Mouse (Mus musculus) left cerebral cortex, adult 2 months (tissue): ENCODE measurements at regions not wholly inside any gene's neighbourhood (a gene's known extent, or its start where the extent isn't known, plus 50 kb on each side); places are given as distances from the start of the nearest gene placed in this dataset.

Source experiments
- DNase-seq, 2 experiments: peaks; one replicate each; pipeline ENCODE4 v3.0.0; 2021 to 2022; ENCODE audit warnings: low spot score in 2 of 2, mixed read lengths in 1 of 2; ENCODE audit errors: extremely low spot score in 1 of 2
- H3K27ac ChIP-seq: fragments of 200-600 bp; 2 replicates; pipeline ENCODE4 v1.8.1; 2022
- H3K4me3 ChIP-seq: fragments of 200-600 bp; 2 replicates; pipeline ENCODE4 v1.8.1; 2022
- CTCF ChIP-seq: fragments of 200-600 bp; IDR thresholded peaks from 2 replicates; pipeline ENCODE4 v1.8.1; 2022; ENCODE audit warnings: antibody characterized with exemption, mild to moderate bottlenecking, moderate library complexity
- intact Hi-C: fragments of 180-260 bp; cut with DNase I; formaldehyde crosslinking; loops from one replicate; pipeline ENCODE4 v1.15.1; 2025

DNA sequence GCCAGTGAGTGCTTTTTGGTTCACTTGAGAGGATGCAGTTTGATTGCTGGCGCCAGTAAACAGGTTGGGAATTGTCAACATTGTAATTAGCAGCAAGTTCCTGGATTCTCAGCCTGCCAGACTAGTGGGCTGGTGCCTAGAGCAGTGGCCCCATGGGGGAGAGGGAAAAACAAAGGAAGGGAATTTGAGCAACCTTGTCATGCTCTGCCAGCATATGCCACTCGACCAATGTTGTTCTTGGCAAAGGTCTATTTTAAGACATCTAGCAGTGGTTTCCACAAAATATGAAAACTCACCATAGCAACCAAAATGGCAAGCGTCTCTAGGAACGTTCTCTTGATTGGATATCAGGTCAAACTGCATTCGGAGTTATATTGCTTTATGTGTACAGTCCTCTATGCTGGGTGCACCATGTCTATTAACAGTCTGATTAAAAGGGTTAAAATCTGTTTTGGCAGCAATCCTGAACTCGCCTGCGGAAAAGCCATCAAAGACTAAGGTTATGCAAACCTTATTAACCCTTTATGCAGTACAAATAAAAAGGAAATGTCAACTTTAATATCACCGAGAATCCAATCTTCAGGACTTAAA, 118.1 kb upstream of the Dpyd start:
- DNase-seq = no peak

DNA sequence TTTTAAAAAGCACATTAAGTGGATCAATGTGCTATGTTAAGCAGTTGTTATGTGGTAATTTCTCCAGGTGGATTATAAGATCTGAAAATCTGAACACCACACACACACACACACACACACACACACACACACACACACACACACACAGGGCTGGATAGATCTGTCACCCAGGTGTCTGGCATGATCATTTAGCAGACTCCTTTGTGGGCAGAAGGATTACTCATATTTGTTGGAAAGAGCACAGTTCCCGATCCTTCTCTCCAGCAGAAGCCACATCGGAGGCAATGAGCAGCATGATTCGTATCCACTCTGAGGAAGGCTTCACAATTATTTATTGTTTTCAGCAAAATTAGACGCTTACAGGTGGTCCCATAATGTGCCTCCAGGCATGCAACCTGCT, 116.6 kb upstream of the Dpyd start:
- H3K4me3 ChIP-seq = no peak overlapping the region
- intact Hi-C loops = no loop called here
- DNase-seq = no peak
- H3K27ac ChIP-seq = no peak overlapping the region
- TF ChIP-seq CTCF = no peak

More for the DNA sequence above, 118.1 kb upstream of the Dpyd start:
- Histone ChIP-seq H3K4me3 (no peak overlapping the region), H3K27ac (no peak overlapping the region)
- intact Hi-C loops = loop anchor here (5.0 kb wide), 1 partner anchor 618 kb away; no protein-coding TSS in a partner anchor
- TF ChIP-seq CTCF = no peak

DNA sequence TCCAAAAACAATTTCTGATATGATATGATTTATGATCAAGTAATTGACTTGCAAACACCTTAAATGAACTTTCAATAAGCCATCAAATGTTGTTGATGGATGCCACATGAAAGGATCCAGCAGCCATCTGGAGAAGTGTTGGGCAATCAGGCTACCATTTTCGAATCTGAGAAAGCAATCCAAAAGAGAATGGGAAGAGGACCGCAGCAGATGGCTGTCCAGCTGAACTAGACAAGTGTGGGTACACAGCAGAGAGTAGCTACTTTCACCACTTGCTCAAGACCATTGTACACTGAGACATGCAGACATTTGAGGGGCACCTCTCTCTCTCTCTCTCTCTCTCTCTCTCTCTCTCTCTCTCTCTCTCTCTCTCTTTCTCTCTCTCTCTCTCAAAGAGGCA, 102.3 kb upstream of the Dpyd start:
- intact Hi-C loops = loop anchor here (5.0 kb wide), 1 partner anchor 43 kb away; no protein-coding TSS in a partner anchor
- no peak overlapping the region for H3K4me3 ChIP-seq
- 0 out of 2 replicates have a peak overlapping the region, but pooled peaks have one; percentile 32 for H3K27ac ChIP-seq
- TF ChIP-seq CTCF = no peak
- DNase-seq = no peak

DNA sequence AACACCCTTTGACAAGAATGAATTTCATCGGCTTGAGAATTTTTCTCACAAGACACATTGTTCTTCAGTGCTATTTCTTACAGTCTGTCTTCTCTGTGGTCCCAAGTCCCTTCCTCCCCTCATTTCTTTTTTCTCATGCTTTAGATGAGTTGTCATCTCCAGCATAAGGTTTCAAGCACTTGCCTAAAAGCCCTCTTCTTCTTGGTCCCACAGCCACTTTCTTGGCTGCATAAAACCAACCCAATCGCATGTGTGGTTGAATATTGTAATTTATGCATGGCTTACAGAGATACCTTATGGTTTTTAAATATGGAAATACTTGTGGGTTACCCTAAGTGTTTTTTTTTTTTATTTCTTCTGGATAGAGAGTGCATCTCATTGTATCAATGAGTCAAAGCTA, 96.3 kb upstream of the Dpyd start:
- intact Hi-C loops = no loop called here
- Histone ChIP-seq H3K4me3 (no peak overlapping the region), H3K27ac (no peak overlapping the region)
- TF ChIP-seq CTCF = no peak
- DNase-seq = no peak

DNA sequence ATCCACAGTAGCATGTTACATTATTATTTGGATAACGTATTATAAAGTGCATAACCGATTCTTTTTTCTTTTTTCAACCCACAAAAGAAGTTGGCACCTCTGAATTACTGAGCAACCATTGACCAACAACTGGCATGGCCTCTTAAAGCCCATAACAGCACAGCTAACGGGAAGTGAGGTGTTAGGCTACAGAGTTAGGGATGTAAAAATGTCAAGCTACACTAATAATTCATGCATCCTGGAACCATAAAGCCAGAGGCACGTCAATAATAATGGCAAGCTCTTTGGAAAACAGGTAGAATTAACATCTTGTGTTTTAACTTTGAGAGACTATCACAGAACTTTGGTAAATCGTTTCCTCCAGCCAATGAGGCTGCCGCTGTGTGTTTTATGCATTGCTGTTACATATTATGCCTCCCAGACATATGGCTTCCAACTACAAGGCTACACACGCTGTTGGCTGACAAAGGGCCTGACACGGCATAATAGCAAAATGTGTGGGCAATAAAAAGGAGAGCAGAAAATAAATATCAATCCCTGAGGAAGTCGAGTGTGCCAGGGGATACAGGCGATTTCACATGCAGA, 89.6 kb upstream of the Dpyd start:
- Histone ChIP-seq H3K27ac (no peak overlapping the region), H3K4me3 (no peak overlapping the region)
- no peak for DNase-seq
- intact Hi-C loops = no loop called here
- TF ChIP-seq CTCF = no peak

DNA sequence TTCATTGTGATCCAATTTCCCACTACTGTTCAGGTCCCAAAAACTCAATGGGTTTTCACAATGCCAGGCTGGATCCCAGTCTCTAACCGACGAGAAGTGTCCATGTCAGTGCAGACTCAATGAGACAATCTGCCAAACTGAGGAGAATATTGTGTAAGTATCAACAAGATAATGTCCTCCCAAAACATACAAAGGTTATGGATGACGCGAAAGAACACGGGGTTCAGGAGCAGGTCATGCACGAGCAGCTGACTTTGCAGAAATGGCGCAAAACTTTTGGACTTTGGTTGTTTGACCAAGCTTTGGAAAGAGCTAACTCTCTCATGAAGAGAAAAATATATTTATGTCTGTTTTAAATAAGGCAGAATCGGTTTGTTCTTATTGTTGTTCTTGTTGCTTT, 83.9 kb upstream of the Dpyd start:
- no peak overlapping the region for H3K4me3 ChIP-seq
- DNase-seq = no peak
- intact Hi-C loops = no loop called here
- no peak for TF ChIP-seq CTCF
- H3K27ac ChIP-seq = no peak overlapping the region

DNA sequence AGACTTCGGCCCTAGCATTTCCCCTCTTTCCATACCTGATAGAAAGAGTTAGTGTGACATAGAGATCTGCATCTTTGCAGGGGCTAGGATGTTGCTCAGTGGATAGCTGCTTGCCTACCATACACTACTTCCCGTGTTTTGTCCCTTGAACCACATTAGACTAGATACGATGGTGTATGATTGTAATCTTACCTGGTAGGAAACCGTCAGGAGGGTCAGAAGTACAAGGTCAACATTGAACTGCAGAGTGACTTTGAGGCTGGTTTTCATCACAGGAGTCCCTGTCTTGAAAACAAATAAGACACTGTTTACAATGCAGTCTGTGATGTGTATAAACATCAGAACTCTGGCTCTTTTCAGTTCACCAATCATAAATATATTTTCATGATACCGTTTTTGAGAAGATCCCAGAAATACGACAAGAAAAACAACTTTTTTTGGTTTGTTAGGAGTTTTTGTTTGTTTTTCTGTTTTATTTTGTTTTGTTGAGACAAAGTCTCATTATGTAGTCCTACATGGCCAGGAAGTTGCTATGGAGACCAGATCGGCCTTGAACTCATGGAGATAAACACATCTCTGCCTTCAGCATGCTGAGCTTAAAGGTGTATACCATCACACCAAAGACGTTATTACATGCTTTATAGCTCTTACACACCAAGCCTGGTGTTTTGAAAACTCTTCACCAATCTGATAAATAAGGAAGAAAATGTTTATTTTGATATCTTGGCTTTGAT, 81.2 kb upstream of the Dpyd start:
- no peak for TF ChIP-seq CTCF
- intact Hi-C loops = no loop called here
- Histone ChIP-seq H3K4me3 (no peak overlapping the region), H3K27ac (no peak overlapping the region)
- no peak for DNase-seq

DNA sequence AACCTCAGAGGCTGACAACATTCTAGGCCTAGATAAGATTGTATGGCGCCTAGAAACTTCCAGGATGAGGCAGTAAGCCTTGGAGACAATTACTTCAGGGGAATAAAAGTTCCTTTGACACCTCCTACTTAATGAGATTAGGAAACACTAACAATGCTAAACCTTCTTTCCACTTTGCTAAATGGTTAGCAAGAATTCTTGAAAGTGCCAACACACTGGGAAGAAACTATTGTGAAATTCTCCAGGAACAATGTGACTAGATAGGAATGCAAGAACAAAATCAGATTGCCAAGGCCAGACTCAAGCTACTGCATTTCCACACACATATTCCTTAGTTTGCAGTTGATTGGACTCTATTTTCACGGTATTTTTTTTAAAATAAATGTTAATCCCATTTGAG, 76.0 kb upstream of the Dpyd start:
- intact Hi-C loops = no loop called here
- no peak for DNase-seq
- no peak overlapping the region for H3K4me3 ChIP-seq
- H3K27ac ChIP-seq = no peak overlapping the region
- no peak for TF ChIP-seq CTCF

DNA sequence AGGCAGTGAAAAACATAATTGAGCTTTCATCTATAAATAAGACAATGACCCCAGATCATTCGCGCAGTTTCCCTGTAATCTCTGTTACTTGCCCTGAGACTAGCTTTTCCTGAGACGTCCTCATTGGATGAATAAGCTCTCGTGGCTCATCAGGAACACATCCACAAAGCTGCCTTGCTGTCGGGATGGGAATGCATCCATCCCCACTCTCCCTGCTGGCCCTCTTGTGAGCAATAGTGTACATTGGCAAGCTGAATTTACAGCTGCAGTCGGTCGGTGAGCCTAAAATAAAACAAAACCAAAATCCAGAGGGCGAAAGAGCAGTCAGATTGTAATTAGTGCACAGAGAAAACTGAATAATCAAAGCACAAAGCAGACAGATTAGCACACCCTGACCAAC, 74.5 kb upstream of the Dpyd start:
- Histone ChIP-seq H3K4me3 (no peak overlapping the region), H3K27ac (no peak overlapping the region)
- TF ChIP-seq CTCF = no peak
- DNase-seq = no peak
- intact Hi-C loops = no loop called here

DNA sequence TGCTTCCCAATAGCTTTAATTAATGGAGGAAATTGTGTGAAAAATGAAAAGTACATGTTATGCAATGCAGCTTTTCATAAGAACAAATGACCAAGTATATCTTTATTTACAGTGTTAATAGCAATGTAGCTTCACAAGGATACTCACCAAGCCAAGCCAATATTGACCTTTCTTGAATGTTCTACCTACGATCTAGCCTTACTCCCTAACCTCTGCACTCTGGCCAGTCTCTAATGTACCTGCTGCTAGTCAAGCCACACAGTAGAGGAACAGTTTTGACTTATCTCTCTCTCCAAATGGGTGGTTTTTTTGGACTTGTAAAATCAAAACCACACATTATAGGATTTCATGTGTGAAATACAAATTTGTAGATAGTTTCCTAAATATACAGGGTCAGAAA, 70.8 kb upstream of the Dpyd start:
- no peak for TF ChIP-seq CTCF
- DNase-seq = no peak
- Histone ChIP-seq H3K4me3 (no peak overlapping the region), H3K27ac (no peak overlapping the region)
- intact Hi-C loops = no loop called here

DNA sequence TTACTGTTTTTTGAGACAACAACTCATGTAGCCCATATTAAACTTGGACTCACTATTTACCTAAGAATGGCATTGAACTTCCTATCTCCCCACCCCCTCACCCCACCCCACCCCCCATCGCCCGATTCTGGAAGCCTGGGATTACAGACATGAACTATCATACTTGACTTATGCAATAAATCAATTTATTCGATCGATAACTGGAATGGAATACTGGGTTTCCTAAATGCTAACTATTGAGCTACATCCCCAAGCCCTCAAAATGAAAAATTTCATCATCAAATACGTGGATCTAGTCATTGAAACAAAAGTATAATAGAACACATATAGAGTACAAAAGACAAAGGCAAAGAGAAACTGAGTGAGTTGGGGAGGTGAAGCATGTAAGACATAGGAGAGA, 70.1 kb upstream of the Dpyd start:
- no peak overlapping the region for H3K27ac ChIP-seq
- no peak for DNase-seq
- intact Hi-C loops = no loop called here
- H3K4me3 ChIP-seq = no peak overlapping the region
- TF ChIP-seq CTCF = no peak

DNA sequence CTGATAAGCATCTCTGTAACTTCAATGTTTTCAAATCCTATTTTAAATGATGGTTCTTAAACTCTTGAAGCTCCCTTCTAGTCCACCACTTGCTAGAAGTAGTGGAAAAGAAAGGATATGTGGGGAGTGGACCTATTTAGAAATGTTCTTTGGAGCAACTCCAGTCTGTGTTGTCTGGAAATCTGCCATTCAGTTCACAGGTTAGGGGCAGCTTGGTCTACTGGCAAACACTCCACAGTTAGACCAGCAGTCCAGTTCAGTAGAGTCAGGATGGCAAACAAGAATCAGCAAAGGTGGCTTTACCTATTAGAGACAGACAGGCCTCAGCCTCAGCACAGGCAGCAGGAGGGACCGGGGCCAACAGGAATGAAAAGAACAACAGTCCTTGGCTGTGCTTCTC, 67.3 kb upstream of the Dpyd start:
- Histone ChIP-seq H3K4me3 (no peak overlapping the region), H3K27ac (no peak overlapping the region)
- intact Hi-C loops = no loop called here
- TF ChIP-seq CTCF = no peak
- DNase-seq = no peak
